Mouse (Mus musculus) G1E (cell line): ENCODE measurements around the gene Abcg1. TPM values are rescaled to one million over a fixed set of nuclear protein-coding genes. Genes with fewer than 3 reads are reported as not detected.

Experiments
- ATAC-seq: 2 replicates; pipeline ENCODE4 v1.8.0; 2016; ENCODE audit warnings: mild to moderate bottlenecking; ENCODE audit not compliant: insufficient number of reproducible peaks, poor library complexity, low FRiP score, severe bottlenecking; ENCODE audit errors: extremely low read depth
- DNase-seq: peaks from one replicate; pipeline ENCODE4 v3.0.0; 2012; ENCODE audit warnings: low spot score
- H3K27me3 ChIP-seq: 2 replicates; pipeline ENCODE4 v1.6.1; 2012; ENCODE audit warnings: mild to moderate bottlenecking, low read length, inconsistent platforms; ENCODE audit not compliant: insufficient read depth
- H3K36me3 ChIP-seq: replicated peaks from 2 replicates; pipeline ENCODE3; 2012; ENCODE audit warnings: mild to moderate bottlenecking, inconsistent platforms
- H3K4me1 ChIP-seq: 2 replicates; pipeline ENCODE4 v1.6.1; 2012; ENCODE audit warnings: low read depth, low read length, inconsistent platforms, mixed read lengths; ENCODE audit not compliant: insufficient read depth
- H3K4me3 ChIP-seq: 2 replicates; pipeline ENCODE4 v1.5.1; 2012; ENCODE audit warnings: low read depth, mild to moderate bottlenecking, inconsistent platforms, low read length, moderate library complexity, mixed read lengths
- H3K9me3 ChIP-seq: replicated peaks from 2 replicates; pipeline ENCODE4 v1.6.1; 2012; ENCODE audit warnings: inconsistent platforms
- CTCF ChIP-seq: IDR thresholded peaks from 2 replicates; pipeline ENCODE4 v1.5.1; 2012; ENCODE audit warnings: low read depth, low read length, inconsistent platforms, mixed read lengths
- GATA1 ChIP-seq: IDR thresholded peaks from 2 replicates; pipeline ENCODE4 v1.6.1; 2012; ENCODE audit warnings: borderline replicate concordance, low read length, inconsistent platforms, mixed read lengths
- GATA2 ChIP-seq: IDR thresholded peaks from 2 replicates; pipeline ENCODE4 v1.6.1; 2012; ENCODE audit warnings: low read depth, low read length, inconsistent platforms, borderline replicate concordance
- POLR2AphosphoS5 ChIP-seq: IDR thresholded peaks from 2 replicates; pipeline ENCODE4 v1.6.1; 2012; ENCODE audit warnings: low read depth, low read length, inconsistent platforms; ENCODE audit not compliant: insufficient replicate concordance
- TAL1 ChIP-seq: conservative IDR thresholded peaks from 2 replicates; pipeline ENCODE4 v1.6.1; 2012; ENCODE audit warnings: low read depth, low read length, inconsistent platforms, mixed read lengths
- polyA plus RNA-seq: library from polyadenylated mRNA; stranded (reverse); fragments of >175 nt; gene quantifications from 2 replicates; pipeline ENCODE4 v1.2.3, GENCODE M21; 2012
- total RNA-seq, 2 experiments: library from RNA; stranded (forward) in 1 of 2; stranded (reverse) in 1 of 2; fragments of 200-1000 nt in 1 of 2; fragments of >200 nt in 1 of 2; fragmentation: Nextera tagmentation in 1 of 2; gene quantifications; 2 replicates each; pipeline ENCODE4 v1.2.3; 2014 to 2017

Abcg1 gene
- total and polyA plus RNA-seq, 3 experiments, result 0.05 TPM; not detected in 2

GRCm38 (mm10) chr17:31021276-31021675 lies 36.2 kb upstream of the Abcg1 start:
- Histone ChIP-seq H3K36me3 (no peaks in the 10 kb centered on the region), H3K27me3 (no peaks in the 10 kb centered on the region), H3K4me3 (no peak overlapping the region), H3K9me3 (peaks cover 72% of the 10 kb centered on the region), H3K4me1 (no peaks in the 10 kb centered on the region)
- TF ChIP-seq GATA2 (no peak), GATA1 (no peak), CTCF (no peak), POLR2AphosphoS5 (no peak), TAL1 (no peak)
- DNase-seq, result no peak
- no peak for ATAC-seq

- ATAC-seq (no peak), DNase-seq (no peak)
- no peaks in the 10 kb centered on the region for H3K27me3 ChIP-seq
- H3K4me3 ChIP-seq, result no peak overlapping the region
- H3K36me3 ChIP-seq, result no peaks in the 10 kb centered on the region
- H3K4me1 ChIP-seq, result no peaks in the 10 kb centered on the region
- no peak for TF ChIP-seq POLR2AphosphoS5
- TF ChIP-seq TAL1, result no peak
- TF ChIP-seq GATA1, result no peak
- no peak for TF ChIP-seq GATA2
- TF ChIP-seq CTCF, result no peak
- H3K9me3 ChIP-seq, result peaks cover 66% of the 10 kb centered on the region
Measured at GRCm38 (mm10) chr17:31024125-31024781, 33.2 kb upstream of the Abcg1 start.

- no peak for DNase-seq
- ATAC-seq, result no peak
- H3K4me3 ChIP-seq, result no peak overlapping the region
- H3K4me1 ChIP-seq, result no peaks in the 10 kb centered on the region
- no peaks in the 10 kb centered on the region for H3K27me3 ChIP-seq
- no peak for TF ChIP-seq GATA1
- no peak for TF ChIP-seq GATA2
- no peak for TF ChIP-seq CTCF
- TF ChIP-seq POLR2AphosphoS5, result no peak
- no peak for TF ChIP-seq TAL1
- H3K9me3 ChIP-seq, result peaks cover 66% of the 10 kb centered on the region
- no peaks in the 10 kb centered on the region for H3K36me3 ChIP-seq
Measured at GRCm38 (mm10) chr17:31024782-31025125, 32.7 kb upstream of the Abcg1 start.

GRCm38 (mm10) chr17:31026986-31027385 lies 30.5 kb upstream of the Abcg1 start:
- H3K9me3 ChIP-seq, result peaks cover 60% of the 10 kb centered on the region
- ATAC-seq (no peak), DNase-seq (no peak)
- no peaks in the 10 kb centered on the region for H3K4me1 ChIP-seq
- H3K27me3 ChIP-seq, result no peaks in the 10 kb centered on the region
- TF ChIP-seq CTCF (no peak), GATA1 (no peak), TAL1 (no peak), POLR2AphosphoS5 (no peak), GATA2 (no peak)
- H3K4me3 ChIP-seq, result no peak overlapping the region
- H3K36me3 ChIP-seq, result no peaks in the 10 kb centered on the region

- Histone ChIP-seq H3K27me3 (no peaks in the 10 kb centered on the region), H3K36me3 (no peaks in the 10 kb centered on the region), H3K9me3 (peaks cover 67% of the 10 kb centered on the region), H3K4me3 (no peak overlapping the region), H3K4me1 (no peaks in the 10 kb centered on the region)
- TF ChIP-seq CTCF (no peak), GATA1 (no peak), GATA2 (no peak), TAL1 (no peak), POLR2AphosphoS5 (no peak)
- DNase-seq, result no peak
- no peak for ATAC-seq
Measured at GRCm38 (mm10) chr17:31027723-31028122, 29.8 kb upstream of the Abcg1 start.

GRCm38 (mm10) chr17:31028821-31029370 lies 28.6 kb upstream of the Abcg1 start:
- no peaks in the 10 kb centered on the region for H3K4me1 ChIP-seq

More at GRCm38 (mm10) chr17:31028821-31029370, 28.6 kb upstream of the Abcg1 start:
- H3K27me3 ChIP-seq, result no peaks in the 10 kb centered on the region
- DNase-seq (no peak), ATAC-seq (no peak)
- TF ChIP-seq TAL1 (no peak), POLR2AphosphoS5 (no peak), CTCF (no peak), GATA1 (no peak), GATA2 (no peak)
- H3K4me3 ChIP-seq, result no peak overlapping the region
- H3K36me3 ChIP-seq, result no peaks in the 10 kb centered on the region
- H3K9me3 ChIP-seq, result peaks cover 70% of the 10 kb centered on the region
